Mouse (Mus musculus): ENCODE results near the gene Eif3k.

The Eif3k gene

GRCm38 (mm10) chr7:28923865-28924291 is 57.8 kb downstream of the Eif3k start:
- no peak for TF ChIP-seq GATA4 (IDR thresholded peaks at IDR 0.05; ENCODE audit: insufficient replicate concordance, low read length)

GRCm38 (mm10) chr7:28922606-28923005 is 59.1 kb downstream of the Eif3k start:
- TF ChIP-seq GATA4 (IDR thresholded peaks at IDR 0.05; ENCODE audit: insufficient replicate concordance, low read length): no peak

GRCm38 (mm10) chr7:28921722-28922465 is 59.8 kb downstream of the Eif3k start:
- no peak for TF ChIP-seq GATA4 (IDR thresholded peaks at IDR 0.05; ENCODE audit: insufficient replicate concordance, low read length)
